Mouse (Mus musculus): Measurements from ENCODE around the gene Xbp1. TPM values are rescaled to one million over a fixed set of nuclear protein-coding genes. Genes with fewer than 3 reads are reported as not detected.
A peak's percentile ranks its signal among the peaks of the same experiment; 100 is the strongest.
"Not testable (repeated sequence)": the region's sequence is repeated elsewhere in the genome, so short reads cannot be mapped to it uniquely, and the experiment has no call there.

Gene Xbp1
- 123 and 131 TPM in 2 replicates for polyA plus RNA-seq (2012; rRNA removed)

DNA sequence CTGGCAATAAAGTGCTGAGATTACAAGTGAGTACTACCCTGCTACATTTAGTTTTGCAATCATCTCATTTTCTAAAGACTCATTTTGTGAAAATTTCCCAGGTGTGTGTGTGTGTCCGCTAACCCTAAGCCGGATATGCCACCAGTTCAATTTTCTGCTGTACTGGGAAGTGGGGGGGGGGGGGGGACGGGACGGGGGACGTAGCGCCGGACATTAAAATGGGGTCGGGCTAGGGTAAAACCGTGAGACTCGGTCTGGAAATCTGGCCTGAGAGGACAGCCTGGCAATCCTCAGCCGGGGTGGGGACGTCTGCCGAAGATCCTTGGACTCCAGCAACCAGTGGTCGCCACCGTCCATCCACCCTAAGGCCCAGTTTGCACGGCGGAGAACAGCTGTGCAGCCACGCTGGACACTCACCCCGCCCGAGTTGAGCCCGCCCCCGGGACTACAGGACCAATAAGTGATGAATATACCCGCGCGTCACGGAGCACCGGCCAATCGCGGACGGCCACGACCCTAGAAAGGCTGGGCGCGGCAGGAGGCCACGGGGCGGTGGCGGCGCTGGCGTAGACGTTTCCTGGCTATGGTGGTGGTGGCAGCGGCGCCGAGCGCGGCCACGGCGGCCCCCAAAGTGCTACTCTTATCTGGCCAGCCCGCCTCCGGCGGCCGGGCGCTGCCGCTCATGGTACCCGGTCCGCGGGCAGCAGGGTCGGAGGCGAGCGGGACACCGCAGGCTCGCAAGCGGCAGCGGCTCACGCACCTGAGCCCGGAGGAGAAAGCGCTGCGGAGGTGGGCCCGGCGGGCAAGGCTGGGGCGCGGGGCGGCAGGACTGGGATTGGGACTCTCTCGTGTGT is at the start of gene Xbp1:
TSS of gene Xbp1 (plus strand) at position 248 of the 854 bp plus-strand sequence.
- TF ChIP-seq POLR2A (IDR thresholded peaks at IDR 0.05; ENCODE audit: borderline replicate concordance, extremely low read depth, low read depth, low read length) (peak; percentile 95), CTCF (IDR thresholded peaks at IDR 0.05; ENCODE audit: insufficient read depth, low read length) (no peak)
- peak within 1 kb of the TSS; percentile 100 for H3K4me3 ChIP-seq (replicated peaks; ENCODE audit: extremely low read depth, low read depth, low read length)
- peaks cover 10% of the 10 kb centered on the region for H3K4me1 ChIP-seq (ENCODE audit: control insufficient read depth, insufficient read depth, low read length)
- DNase-seq: peak; percentile 99
- under 1% methylated on average over 72 of the region's 72 CpGs for WGBS

DNA sequence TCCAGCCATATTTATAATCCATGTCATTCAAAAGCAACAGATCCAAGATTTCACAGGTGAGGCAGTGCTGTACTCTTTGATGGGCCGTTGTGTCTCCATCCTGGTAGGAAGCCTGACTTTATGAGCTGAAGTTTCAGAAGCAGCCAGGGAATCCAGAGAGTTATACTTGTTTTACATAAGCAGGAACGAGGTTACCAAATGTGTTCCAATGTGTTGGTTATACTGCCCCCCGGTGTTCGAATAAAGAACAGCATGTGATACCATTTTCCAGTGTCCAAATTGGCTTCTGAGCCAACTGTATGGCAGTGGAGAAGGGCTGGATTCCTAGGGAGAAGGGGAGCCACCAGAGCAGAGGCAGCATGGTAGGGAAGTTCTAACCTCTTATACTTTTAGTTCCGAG is 46.3 kb upstream of the Xbp1 start:
- TF ChIP-seq CTCF (IDR thresholded peaks at IDR 0.05; ENCODE audit: insufficient read depth, low read length): no peak; the same call in 1 of the 2 replicates
- TF ChIP-seq POLR2A (IDR thresholded peaks at IDR 0.05; ENCODE audit: borderline replicate concordance, extremely low read depth, low read depth, low read length): no peak
- 10% methylated on average over 5 of the region's 5 CpGs for WGBS

DNA sequence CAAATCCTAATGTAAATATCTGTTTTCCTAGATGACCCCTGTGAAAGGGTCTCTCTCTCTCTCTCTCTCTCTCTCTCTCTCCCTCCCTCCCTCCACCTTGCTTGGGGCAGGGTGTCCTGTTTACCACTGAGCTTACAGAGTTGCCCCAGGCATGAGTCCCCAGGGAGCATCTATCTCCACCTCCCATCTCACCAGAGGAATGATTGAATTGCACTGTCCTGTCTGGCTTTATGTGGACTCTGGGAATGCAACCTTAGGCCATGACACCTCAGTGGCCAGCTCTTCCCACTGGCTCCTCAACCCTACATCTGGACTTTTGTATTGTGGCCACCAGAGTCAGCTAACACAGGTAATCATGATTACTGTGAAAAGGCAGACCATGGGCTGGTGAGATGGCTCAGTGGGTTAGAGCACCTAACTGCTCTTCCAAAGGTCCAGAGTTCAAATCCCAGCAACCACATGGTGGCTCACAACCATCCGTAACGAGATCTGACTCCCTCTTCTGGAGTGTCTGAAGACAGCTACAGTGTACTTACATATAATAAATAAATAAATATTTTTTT is 44.8 kb upstream of the Xbp1 start:
- not testable (repeated sequence) for H3K4me1 ChIP-seq (ENCODE audit: control insufficient read depth, insufficient read depth, low read length); H3K4me3 ChIP-seq (replicated peaks; ENCODE audit: extremely low read depth, low read depth, low read length); DNase-seq
- 98% methylated on average over 2 of the region's 2 CpGs for WGBS

More for the DNA sequence above, 46.3 kb upstream of the Xbp1 start:
- Histone ChIP-seq H3K4me3 (replicated peaks; ENCODE audit: extremely low read depth, low read depth, low read length) (no peak overlapping the region), H3K4me1 (ENCODE audit: control insufficient read depth, insufficient read depth, low read length) (no peaks in the 10 kb centered on the region)
- peak; percentile 58 for DNase-seq

DNA sequence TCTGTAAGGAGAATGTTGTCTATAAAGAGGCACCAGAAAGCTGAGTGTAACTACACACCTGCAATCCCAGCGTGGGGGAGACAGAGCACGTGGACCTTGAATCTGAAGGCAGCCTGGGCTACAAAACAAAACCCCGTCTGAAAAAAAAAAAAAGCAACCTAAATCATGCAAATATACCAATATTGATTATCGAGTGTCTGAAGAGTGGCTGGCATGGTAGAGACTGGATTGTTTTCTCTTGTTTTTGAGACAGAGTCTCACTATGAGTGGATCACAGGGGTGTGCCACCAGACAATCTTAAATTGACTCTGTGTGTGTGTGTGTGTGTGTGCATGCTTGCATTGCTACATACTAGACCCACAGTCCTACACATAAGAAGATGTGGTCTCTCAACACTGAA is 43.7 kb upstream of the Xbp1 start:
- 81% methylated on average over 4 of the region's 4 CpGs for WGBS
- H3K4me3 ChIP-seq (replicated peaks; ENCODE audit: extremely low read depth, low read depth, low read length): no peak overlapping the region
- no peaks in the 10 kb centered on the region for H3K4me1 ChIP-seq (ENCODE audit: control insufficient read depth, insufficient read depth, low read length)
- no peak for DNase-seq
- TF ChIP-seq CTCF (IDR thresholded peaks at IDR 0.05; ENCODE audit: insufficient read depth, low read length) (no peak), POLR2A (IDR thresholded peaks at IDR 0.05; ENCODE audit: borderline replicate concordance, extremely low read depth, low read depth, low read length) (no peak)

DNA sequence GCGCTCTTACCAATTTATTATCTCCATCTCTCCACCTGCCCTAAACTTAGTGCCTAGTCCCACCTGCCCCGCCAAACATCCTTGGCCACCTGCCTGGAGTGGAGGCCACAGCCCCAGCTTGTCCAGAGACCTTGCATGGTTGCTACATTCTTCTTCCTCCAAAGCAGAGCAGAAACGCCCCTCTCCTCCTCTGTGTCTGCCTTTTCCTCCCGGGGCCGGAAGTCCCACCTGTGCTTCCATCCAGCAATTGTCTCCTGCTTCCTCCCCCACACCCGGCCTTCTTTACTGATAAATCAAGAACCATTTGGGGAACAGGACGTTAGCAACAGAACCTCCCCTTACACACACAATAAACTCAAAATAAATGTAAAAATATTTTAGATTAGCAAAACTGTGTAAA is 42.3 kb upstream of the Xbp1 start:
- WGBS: 57% methylated on average over 7 of the region's 7 CpGs
- no peak overlapping the region for H3K4me3 ChIP-seq (replicated peaks; ENCODE audit: extremely low read depth, low read depth, low read length)
- DNase-seq: no peak
- TF ChIP-seq POLR2A (IDR thresholded peaks at IDR 0.05; ENCODE audit: borderline replicate concordance, extremely low read depth, low read depth, low read length): no peak
- no peak for TF ChIP-seq CTCF (IDR thresholded peaks at IDR 0.05; ENCODE audit: insufficient read depth, low read length)
- H3K4me1 ChIP-seq (ENCODE audit: control insufficient read depth, insufficient read depth, low read length): no peaks in the 10 kb centered on the region

DNA sequence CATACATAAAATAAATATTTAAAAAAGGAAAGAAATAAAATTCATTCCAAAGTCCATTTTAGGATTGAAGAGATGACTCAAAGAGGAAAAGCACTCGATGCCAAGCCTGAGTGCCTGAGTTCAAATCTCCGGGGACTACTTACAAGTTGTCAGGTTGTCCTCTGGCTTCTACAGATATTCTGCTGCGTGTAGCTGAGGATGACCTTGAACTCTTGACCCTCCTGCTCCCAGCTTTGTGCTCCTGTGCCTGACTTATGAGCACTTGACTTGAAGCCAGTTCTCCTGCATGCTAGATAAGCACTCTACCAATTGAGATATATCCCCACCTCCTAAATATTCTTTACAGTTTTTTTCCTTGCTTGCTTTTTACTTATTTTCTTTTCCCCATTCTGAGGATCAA is 41.6 kb upstream of the Xbp1 start:
- no peak for DNase-seq
- TF ChIP-seq POLR2A (IDR thresholded peaks at IDR 0.05; ENCODE audit: borderline replicate concordance, extremely low read depth, low read depth, low read length) (no peak), CTCF (IDR thresholded peaks at IDR 0.05; ENCODE audit: insufficient read depth, low read length) (no peak)
- Histone ChIP-seq H3K4me1 (ENCODE audit: control insufficient read depth, insufficient read depth, low read length) (no peaks in the 10 kb centered on the region), H3K4me3 (replicated peaks; ENCODE audit: extremely low read depth, low read depth, low read length) (no peak overlapping the region)
- 74% methylated on average over 3 of the region's 3 CpGs for whole genome bisulfite sequencing

DNA sequence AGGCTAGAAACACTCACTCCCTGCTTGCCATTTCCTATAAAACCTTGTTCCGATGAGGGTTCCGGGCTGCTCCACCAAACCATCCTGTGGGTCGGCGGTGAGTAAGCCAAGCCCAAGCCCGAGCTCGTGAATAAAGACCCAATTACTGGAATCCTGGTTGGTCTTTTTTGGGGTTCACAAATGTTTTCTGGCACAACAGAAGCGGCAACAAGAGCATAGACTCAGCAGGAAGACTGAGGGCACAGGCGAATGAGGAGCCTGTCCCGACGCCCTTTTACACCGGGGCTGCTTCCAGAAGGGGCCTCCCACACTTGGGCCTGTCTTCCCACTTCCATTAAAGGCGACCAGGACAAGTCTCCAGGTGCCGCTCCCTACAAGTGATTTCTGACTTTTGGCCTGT is 37.9 kb upstream of the Xbp1 start:
- Histone ChIP-seq H3K4me1 (ENCODE audit: control insufficient read depth, insufficient read depth, low read length) (no peaks in the 10 kb centered on the region), H3K4me3 (replicated peaks; ENCODE audit: extremely low read depth, low read depth, low read length) (no peak overlapping the region)
- WGBS: 87% methylated on average over 13 of the region's 13 CpGs
- TF ChIP-seq POLR2A (IDR thresholded peaks at IDR 0.05; ENCODE audit: borderline replicate concordance, extremely low read depth, low read depth, low read length): no peak
- TF ChIP-seq CTCF (IDR thresholded peaks at IDR 0.05; ENCODE audit: insufficient read depth, low read length): no peak
- DNase-seq: no peak

DNA sequence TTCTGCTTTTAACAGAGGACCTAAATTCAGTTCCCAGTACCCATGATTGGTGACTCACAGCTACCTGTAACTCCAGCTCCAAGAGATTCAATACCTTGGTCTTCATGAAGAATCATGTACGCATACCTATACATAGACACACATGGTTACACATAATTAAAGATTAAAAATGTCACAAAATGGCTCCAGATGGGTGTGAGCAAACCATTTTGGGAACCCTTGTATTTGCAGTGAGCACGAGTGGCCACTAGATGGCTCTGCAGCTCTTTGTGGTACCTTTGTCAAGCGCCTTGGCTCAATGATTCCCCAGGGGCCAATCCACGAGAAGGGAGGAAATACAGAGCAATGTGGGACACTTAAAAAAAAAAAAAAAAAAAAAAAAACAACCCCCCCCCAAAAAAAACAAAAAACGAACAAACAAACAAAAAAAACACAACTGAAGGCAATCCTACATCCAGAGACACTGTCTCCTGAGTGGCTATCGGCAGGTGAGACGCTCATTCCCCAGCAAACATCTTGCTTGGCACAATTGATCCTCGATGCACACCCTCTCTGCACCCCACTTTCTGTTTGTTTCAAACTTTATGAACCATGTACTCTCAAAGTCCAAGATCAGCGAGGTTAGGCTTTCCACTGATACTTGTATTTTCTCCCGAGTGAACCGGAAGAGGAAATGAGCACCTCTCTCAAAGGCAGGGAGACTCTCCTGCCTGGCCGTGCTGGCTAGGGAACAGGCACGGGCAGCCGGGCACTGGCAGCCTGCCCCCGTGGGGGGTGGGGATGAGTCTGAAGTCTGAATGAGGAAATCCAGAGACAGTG is 35.1 kb upstream of the Xbp1 start:
- TF ChIP-seq CTCF (IDR thresholded peaks at IDR 0.05; ENCODE audit: insufficient read depth, low read length): peak; percentile 92
- TF ChIP-seq POLR2A (IDR thresholded peaks at IDR 0.05; ENCODE audit: borderline replicate concordance, extremely low read depth, low read depth, low read length): peak; percentile 48; the same call in 1 of the 2 replicates
- WGBS: 4% methylated on average over 15 of the region's 15 CpGs
- peak overlapping the region; percentile 67 for H3K4me3 ChIP-seq (replicated peaks; ENCODE audit: extremely low read depth, low read depth, low read length)
- H3K4me1 ChIP-seq (ENCODE audit: control insufficient read depth, insufficient read depth, low read length): no peaks in the 10 kb centered on the region; the same call in 1 of the 2 replicates
- peak; percentile 75 for DNase-seq

DNA sequence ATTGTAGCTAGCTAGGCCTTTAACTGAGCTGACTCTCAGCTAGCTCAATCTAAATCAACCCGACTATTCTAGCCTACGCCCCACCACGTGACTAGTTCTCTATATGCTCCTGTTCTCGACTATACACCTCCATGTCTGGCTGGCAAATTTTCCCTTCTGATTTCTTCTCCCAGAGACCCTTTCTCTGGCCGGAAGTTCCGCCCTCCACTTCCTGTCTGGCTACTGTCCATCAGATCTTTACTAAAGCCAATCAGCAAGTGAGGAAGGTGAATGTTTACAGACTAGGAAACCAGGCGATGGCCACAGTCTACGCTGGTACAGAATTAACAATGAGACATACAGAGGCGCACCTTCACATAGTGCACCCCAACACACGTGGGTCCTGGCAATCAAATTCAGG is 31.0 kb upstream of the Xbp1 start:
- not testable (repeated sequence) for DNase-seq; H3K4me3 ChIP-seq (replicated peaks; ENCODE audit: extremely low read depth, low read depth, low read length); H3K4me1 ChIP-seq (ENCODE audit: control insufficient read depth, insufficient read depth, low read length)
- WGBS: 66% methylated on average over 10 of the region's 10 CpGs
